Mouse (Mus musculus) right cerebral cortex, postnatal 25 days (tissue): ENCODE measurements around the gene Serpina3c.
"Not testable (repeated sequence)": the region's sequence is repeated elsewhere in the genome, so short reads cannot be mapped to it uniquely, and the experiment has no call there.

Experiments used
- DNase-seq: peaks from one replicate; pipeline ENCODE4 v3.0.0; 2022

Serpina3c gene

DNA sequence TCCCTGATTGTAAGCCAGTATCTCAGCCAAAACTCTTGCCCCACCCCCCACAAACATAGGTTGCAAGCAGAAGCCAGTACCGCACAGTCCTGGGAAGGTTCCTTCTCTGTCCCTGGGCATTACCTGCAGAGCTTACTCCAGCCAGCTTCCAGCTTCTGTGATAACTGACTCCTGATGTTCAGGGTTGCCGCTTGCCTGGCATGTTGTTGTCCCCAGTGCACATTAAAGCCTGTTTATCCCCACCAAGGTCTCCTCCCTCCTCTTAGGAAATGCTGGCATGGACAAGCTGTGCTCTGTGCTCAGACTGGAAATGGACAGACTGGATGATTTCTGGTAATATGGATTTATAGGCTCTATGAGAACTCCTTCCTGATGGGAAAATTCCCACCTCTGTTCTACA, at the start of gene Serpina3c:
Serpina3c (minus strand) TSS at position 215 of the 400 bp plus-strand sequence.
- no peak for DNase-seq

DNA sequence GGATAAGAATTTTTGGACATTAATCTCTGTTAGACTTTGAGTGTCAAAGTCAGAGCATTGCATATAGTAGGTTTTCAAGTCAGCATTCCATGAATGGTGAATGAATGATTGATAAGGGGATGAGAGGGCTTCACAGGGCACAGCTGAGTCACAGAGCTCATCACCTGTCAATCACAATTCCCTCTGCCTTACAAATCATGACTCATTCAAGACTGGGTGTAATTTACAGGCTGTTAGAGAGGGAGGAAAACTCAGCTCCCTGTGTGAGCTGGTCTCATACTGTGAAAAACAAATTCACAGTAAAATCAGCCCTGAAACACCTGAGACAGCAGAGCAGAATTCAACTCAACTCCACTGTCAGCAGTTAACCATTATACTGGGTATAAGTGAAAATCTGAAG, 37.2 kb upstream of the Serpina3c start:
- DNase-seq, result no peak

GRCm38 (mm10) chr12:104189246-104189645, 35.6 kb upstream of the Serpina3c start:
- DNase-seq, result no peak

GRCm38 (mm10) chr12:104186041-104186581, 32.4 kb upstream of the Serpina3c start:
- peak; percentile 16 for DNase-seq

DNA sequence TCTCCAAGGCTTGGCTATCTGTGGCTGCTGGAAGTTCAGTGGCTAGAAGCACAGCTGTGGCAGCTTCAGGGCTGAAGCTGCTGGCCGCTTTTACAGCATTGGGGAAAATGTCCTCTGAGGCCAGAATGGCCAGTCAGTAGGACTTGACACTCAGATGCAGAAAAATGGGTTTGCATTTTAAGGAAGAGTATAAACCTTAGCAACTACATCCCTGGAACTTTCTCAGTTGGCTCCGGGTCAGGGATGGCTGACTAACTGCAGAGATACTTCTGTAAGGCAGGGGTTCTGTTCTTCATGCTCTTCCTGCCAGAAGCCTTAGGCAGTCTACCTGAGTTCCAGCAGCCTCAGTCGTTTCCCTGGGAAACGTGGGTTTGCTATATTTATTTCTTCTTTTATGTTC, 31.4 kb upstream of the Serpina3c start:
- DNase-seq, result no peak

DNA sequence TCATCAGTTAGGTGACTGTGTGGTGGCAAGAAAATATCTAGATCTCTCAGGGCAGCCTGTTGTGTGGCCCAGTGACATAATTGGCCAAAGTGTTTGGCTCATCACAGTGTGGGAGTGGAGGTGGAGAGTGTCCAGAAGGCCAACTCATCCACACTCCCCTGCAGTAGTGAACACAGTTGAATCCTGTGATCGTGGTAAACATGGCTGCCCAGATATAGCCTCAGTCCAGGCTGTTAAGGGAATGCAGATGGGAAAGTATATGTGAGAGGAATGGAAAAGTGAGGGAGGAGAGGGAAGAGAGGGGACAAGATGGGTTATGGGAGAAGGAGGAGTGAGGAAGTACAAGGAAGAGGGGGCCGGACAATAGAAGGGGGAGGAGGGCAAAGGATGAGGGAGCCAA, 25.3 kb upstream of the Serpina3c start:
- no peak for DNase-seq

- no peak for DNase-seq
Measured at GRCm38 (mm10) chr12:104178577-104178976, 24.9 kb upstream of the Serpina3c start.

- no peak for DNase-seq
Measured at GRCm38 (mm10) chr12:104175636-104176035, 22.0 kb upstream of the Serpina3c start.

GRCm38 (mm10) chr12:104174747-104175146, 21.1 kb upstream of the Serpina3c start:
- DNase-seq, result no peak

GRCm38 (mm10) chr12:104153041-104153645, 527 bp downstream of the Serpina3c start:
- no peak for DNase-seq

GRCm38 (mm10) chr12:104151989-104152388, 1.7 kb downstream of the Serpina3c start:
- DNase-seq, result no peak

GRCm38 (mm10) chr12:104145571-104145970, 8.1 kb downstream of the Serpina3c start:
- no peak for DNase-seq

DNA sequence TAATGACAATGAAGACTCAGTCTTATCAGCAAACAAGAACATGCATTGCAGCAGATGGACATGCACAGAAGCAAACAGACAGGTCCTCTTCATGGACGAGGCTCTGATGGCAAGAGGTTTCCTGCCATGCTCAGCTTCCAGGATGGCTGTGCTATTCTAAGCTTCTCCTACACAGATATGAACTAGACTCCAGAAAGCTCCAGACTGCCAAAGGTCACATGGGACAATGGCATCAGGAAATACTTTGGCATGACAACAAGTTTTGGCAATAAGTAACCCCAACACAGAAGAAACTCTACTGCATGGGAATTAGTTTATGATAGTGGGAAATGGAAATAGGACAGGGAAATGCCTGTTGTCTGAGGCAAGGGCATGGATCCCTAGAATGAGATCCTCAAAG, 10.4 kb downstream of the Serpina3c start:
- DNase-seq, result no peak

DNA sequence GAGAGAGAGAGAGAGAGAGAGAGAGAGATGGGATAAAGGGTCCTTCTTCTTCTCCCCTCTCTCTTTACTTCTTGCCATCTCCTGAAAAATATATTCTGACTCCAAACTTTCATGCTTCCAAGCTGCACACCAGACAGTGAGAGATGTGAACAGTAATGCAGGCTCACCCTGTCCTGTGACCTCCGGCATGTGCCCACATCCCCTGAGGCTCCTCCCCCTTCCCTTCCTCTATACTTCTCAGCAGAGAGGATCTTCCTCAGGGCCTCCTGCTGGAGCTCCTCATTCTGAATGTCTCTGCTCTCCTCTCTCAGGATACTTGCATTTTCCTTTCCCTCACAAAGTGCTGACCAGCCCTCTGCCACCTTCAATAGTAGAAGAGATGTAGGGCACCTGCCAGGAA, 11.2 kb downstream of the Serpina3c start:
- no peak for DNase-seq

GRCm38 (mm10) chr12:104141506-104141905, 12.2 kb downstream of the Serpina3c start:
- no peak for DNase-seq

DNA sequence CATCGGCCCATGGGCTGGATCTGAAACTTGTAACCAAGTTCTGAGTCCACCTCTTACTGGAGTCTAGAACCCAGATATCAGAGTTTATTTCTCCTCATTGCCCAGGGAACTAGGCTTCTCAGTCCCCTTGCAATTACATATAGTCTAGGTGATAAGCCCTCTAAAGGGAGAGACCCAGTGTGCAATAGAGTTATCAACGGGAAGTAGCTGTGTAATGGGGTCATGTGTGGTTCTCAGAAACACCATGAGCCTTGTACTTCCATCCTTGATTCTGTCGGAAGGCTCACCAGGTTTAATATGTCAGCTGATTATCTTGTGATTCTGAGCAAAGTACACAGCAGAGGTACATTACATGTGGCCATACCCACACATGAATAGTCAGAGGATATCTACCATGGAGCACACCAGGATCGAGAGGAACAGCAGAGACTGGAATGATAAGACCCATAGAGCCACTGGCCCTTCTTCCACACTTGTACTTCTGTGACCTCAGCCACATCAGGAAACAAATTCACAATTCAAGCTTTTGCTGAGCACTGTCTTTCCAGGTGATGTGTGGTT, 13.0 kb downstream of the Serpina3c start:
- no peak for DNase-seq

DNA sequence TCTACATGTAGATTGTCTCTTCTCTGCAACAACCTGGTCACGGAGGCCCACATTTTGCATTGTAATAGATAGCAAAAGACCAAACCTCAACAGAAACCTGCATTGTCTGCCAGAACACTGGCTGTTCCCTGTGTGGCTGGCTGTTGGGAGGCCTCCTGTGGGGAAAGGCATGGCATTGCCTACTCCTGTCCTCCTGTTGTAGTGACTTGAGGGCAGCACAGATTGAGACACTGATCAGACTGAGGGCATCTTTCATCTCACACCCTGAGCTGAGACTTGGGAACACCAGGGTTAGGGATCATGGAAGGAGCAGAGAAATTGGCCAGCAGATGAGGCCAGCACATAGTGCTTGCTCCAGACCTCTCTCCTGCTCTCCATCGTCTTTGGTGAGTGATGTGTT, 15.5 kb downstream of the Serpina3c start:
- DNase-seq, result no peak

DNA sequence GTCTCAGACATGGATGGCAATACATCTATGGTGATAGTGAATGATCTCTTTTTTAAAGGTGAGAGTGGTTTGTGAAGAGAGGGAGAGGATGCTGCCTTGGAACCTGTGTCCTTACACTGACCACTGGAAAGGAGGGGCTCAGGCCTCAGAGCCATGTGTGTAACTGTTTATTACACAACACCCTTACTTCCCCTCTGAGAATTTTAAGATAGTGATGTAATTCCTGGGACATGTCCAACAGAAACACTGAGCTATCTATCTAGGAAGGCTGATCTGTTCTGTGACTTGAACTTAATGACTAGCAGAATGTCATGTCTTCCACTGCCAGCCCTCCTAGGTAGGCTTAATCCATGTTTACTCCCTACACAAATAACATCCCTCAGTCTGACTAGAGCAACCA, 22.6 kb downstream of the Serpina3c start:
- no peak for DNase-seq

DNA sequence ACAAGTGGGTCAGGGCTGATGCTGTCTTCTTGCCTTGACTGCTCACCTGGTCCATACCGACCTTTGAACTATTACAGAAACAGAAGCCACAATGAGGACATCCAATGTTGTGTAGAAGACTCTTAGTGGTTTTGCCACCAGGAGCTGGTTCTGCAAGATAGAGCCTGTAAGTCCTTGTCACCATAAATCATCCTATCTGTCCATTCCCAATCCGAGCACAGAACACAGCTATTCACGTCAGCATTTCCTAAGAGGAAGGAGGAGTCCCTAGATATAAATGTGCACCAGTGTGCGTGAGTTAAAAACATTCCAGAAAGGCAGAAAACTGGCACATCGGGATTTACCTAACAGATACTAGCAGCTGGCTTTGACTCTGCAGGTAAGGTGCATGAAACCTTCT, 26.0 kb downstream of the Serpina3c start, which contains the start of gene Serpina3b:
Serpina3b (plus strand) TSS at position 301 of the 400 bp plus-strand sequence.
- no peak for DNase-seq

DNA sequence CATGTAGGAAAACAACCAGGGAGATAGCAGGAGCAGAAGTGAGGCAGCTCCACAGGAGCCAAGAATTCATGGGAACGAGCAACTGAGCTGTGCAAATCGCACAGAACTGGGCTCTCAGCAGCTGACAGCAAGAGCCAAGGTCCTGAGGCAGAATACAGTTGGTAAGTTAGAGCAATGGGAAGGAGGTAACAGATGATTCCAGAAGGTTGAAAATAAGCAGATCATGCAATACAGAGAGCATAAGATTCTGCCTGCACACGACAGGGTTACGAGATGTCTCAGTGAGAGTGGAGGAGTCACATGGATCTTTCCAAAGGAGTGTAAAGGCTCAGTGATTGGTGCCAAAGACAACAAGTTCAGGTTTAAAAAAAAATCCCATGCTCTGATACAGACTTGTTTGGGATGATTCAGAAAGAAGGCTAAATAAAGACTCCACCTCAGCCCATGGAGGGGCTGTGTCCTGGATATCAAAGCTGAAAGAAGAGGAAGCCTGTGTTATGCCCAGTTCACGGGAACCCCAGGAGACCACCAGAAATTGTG, 28.6 kb downstream of the Serpina3c start:
- DNase-seq, result no peak

GRCm38 (mm10) chr12:104123996-104124395, 29.7 kb downstream of the Serpina3c start:
- DNase-seq, result no peak

GRCm38 (mm10) chr12:104123097-104123496, 30.6 kb downstream of the Serpina3c start:
- no peak for DNase-seq

GRCm38 (mm10) chr12:104114921-104115579, 38.6 kb downstream of the Serpina3c start:
- DNase-seq, result no peak

- not testable (repeated sequence) for DNase-seq
Measured at GRCm38 (mm10) chr12:104112333-104112732, 41.3 kb downstream of the Serpina3c start, which contains the start of gene Serpina3a. Serpina3a (plus strand) TSS chr12:104112724.
